7 mouse cellular contexts compared by ENCODE assay signal in genomic region chr2:28915768-28916512, GRCm38 (mm10). TPM values are rescaled to one million over a fixed set of nuclear protein-coding genes. Genes with fewer than 3 reads are reported as not detected.
DNase-seq lines count a peak whose midpoint lies in the region; ATAC-seq and TF ChIP-seq lines count a peak whose summit lies in the region.

No protein-coding gene starts in this region.

- WGBS in limb, embryonic 10.5 days = 1% methylated on average over 50 of the region's 50 CpGs
- under 1% methylated on average over 49 of the region's 50 CpGs for WGBS in midbrain, embryonic 13.5 days

- ATAC-seq in midbrain, embryonic 13.5 days = 0 out of 2 replicates have a peak, but pooled peaks have one; percentile 49
- no peak for ATAC-seq in erythroblast, adult 5-6 weeks (replicated peaks; ENCODE audit: low FRiP score, poor library complexity, severe bottlenecking)

- H3K9me3 ChIP-seq in limb, embryonic 10.5 days (replicated peaks) = no peaks in the 10 kb centered on the region
- H3K9me3 ChIP-seq in midbrain, embryonic 13.5 days = no peaks in the 10 kb centered on the region

- H3K4me3 ChIP-seq in limb, embryonic 10.5 days = 0 out of 2 replicates have a peak overlapping the region, but pooled peaks have one; percentile 6
- H3K4me3 ChIP-seq in midbrain, embryonic 13.5 days (replicated peaks) = peak overlapping the region; percentile 43
- peak overlapping the region; percentile 7; the same call in 1 of the 2 replicates for H3K4me3 ChIP-seq in testis, adult 2 months (ENCODE audit: control insufficient read depth, low read depth, low read length)

- H3K27me3 ChIP-seq in limb, embryonic 10.5 days (ENCODE audit: low read depth, poor library complexity, severe bottlenecking) = peaks cover 100% of the 10 kb centered on the region
- peaks cover 96% of the 10 kb centered on the region for H3K27me3 ChIP-seq in midbrain, embryonic 13.5 days
- H3K27me3 ChIP-seq in testis, adult 2 months (ENCODE audit: control insufficient read depth, insufficient read depth, low read length) = peaks cover 14% of the 10 kb centered on the region; the same call in 1 of the 2 replicates

- H3K9ac ChIP-seq in midbrain, embryonic 13.5 days (replicated peaks) = peak overlapping the region; percentile 68

- TF ChIP-seq POLR2A in testis, adult 2 months (IDR thresholded peaks at IDR 0.05; ENCODE audit: control insufficient read depth, low read depth, low read length) = no peak

- intact Hi-C loops in heart, postnatal 36 days (cut with DNase I) = loop anchor here (5.0 kb wide), 1 partner anchor 159 kb away; no protein-coding TSS in a partner anchor

- H3K36me3 ChIP-seq in limb, embryonic 10.5 days = no peaks in the 10 kb centered on the region
- no peaks in the 10 kb centered on the region for H3K36me3 ChIP-seq in midbrain, embryonic 13.5 days
- H3K36me3 ChIP-seq in testis, adult 2 months (ENCODE audit: control insufficient read depth, insufficient read depth, low read length) = no peaks in the 10 kb centered on the region

- peak overlapping the region; percentile 54 for H3K4me2 ChIP-seq in midbrain, embryonic 13.5 days (replicated peaks)

- no peak overlapping the region for H3K27ac ChIP-seq in limb, embryonic 10.5 days
- peak overlapping the region; percentile 86 for H3K27ac ChIP-seq in midbrain, embryonic 13.5 days
- H3K27ac ChIP-seq in testis, adult 2 months (ENCODE audit: control insufficient read depth, insufficient read depth, low read depth, low read length) = no peak overlapping the region

- peak; percentile 75 for DNase-seq in adrenal gland, adult 2 months
- peak; percentile 76 to 84 for DNase-seq in cerebellum, postnatal 14 days
- DNase-seq in heart, postnatal 36 days = peak; percentile 58 to 60
- DNase-seq in limb, embryonic 10.5 days (ENCODE audit: low spot score) = peak; percentile 94

- H3K4me1 ChIP-seq in limb, embryonic 10.5 days = peaks cover 19% of the 10 kb centered on the region
- peaks cover 40% of the 10 kb centered on the region for H3K4me1 ChIP-seq in midbrain, embryonic 13.5 days (replicated peaks)
- peaks cover 31% of the 10 kb centered on the region for H3K4me1 ChIP-seq in testis, adult 2 months (ENCODE audit: control insufficient read depth, insufficient read depth, low read length)

- no peak for TF ChIP-seq CTCF in testis, adult 2 months (IDR thresholded peaks at IDR 0.05; ENCODE audit: control insufficient read depth, insufficient read depth, insufficient replicate concordance, low read depth, low read length)

RNA-seq across cellular contexts. Expression of gene Barhl1, which starts 0.5 kb away (rescaled TPM):
- not detected for total RNA-seq in adrenal gland, adult 2 months (2021)
- 0.16 and 0.28 TPM in 2 replicates for polyA plus RNA-seq in adrenal gland, adult 2 months (2012; rRNA removed)
- not detected for total RNA-seq in heart, postnatal 36 days (2021)
- not detected in 2 replicates for polyA plus RNA-seq in limb, embryonic 10.5 days (2016; fragmentation: Nextera tagmentation; extraction: Ambion mirVana)
- 29.8 and 41.8 TPM in 2 replicates for polyA plus RNA-seq in midbrain, embryonic 13.5 days (2015; fragmentation: Nextera tagmentation; extraction: Ambion mirVana)
- 0.35 and 0.43 TPM in 2 replicates for polyA plus RNA-seq in testis, adult 2 months (2012; rRNA removed)
- not detected in 2 replicates for total RNA-seq in erythroblast, adult 5-6 weeks (2015; ENCODE audit: low replicate concordance)
- 0.17 TPM in 1 of 2 replicates, not detected in the other for total RNA-seq in erythroblast, adult 5-6 weeks (2017; ENCODE audit: low replicate concordance)

Comparison
In these comparisons a context has a peak if more than half of its experiments do, and no peak if none do; other contexts are left out.
1. RNA of gene Barhl1, which starts 0.5 kb away (polyA plus RNA-seq): 29.8 to 41.8 TPM in midbrain, embryonic 13.5 days; 0.35 to 0.43 TPM in testis, adult 2 months, 0.16 to 0.28 TPM in adrenal gland, adult 2 months and not detected in limb, embryonic 10.5 days; every median in the first group is over 10 times any median in the second.
2. Peak in every context shown above with its lines, with median percentiles within 50 percentile points of each other: DNase-seq and H3K4me3 ChIP-seq.